Mouse (Mus musculus) liver, embryonic 11.5 days (tissue): ENCODE data around the gene Trp53i13. TPM values are rescaled to one million over a fixed set of nuclear protein-coding genes. Genes with fewer than 3 reads are reported as not detected.

Source experiments
- ATAC-seq: fragments of 200-750 bp; cut with Nextera tagmentation; replicated peaks from 2 replicates; pipeline ENCODE4 v1.8.0; 2017; ENCODE audit warnings: moderate number of reproducible peaks, mild to moderate bottlenecking, moderate TSS enrichment, moderate library complexity; ENCODE audit not compliant: low FRiP score
- DNase-seq: peaks from one replicate; pipeline ENCODE4 v3.0.0-alpha.2; 2017; ENCODE audit warnings: low spot score
- H3K27ac ChIP-seq: fragments of 300-500 bp; sonication (generic); 2 replicates; pipeline ENCODE4 v1.5.1; 2014; ENCODE audit warnings: mild to moderate bottlenecking, low read depth, low read length, control low read depth
- H3K27me3 ChIP-seq: fragments of 300-500 bp; sonication (generic); replicated peaks from 2 replicates; pipeline ENCODE4 v1.6.1; 2014; ENCODE audit warnings: low read length, mixed read lengths; ENCODE audit not compliant: control insufficient read depth, insufficient read depth
- H3K36me3 ChIP-seq: fragments of 300-500 bp; sonication (generic); 2 replicates; pipeline ENCODE4 v1.6.1; 2014; ENCODE audit warnings: mild to moderate bottlenecking, low read length, moderate library complexity, mixed read lengths; ENCODE audit not compliant: control insufficient read depth, insufficient read depth
- H3K4me1 ChIP-seq: fragments of 300-500 bp; sonication (generic); replicated peaks from 2 replicates; pipeline ENCODE4 v1.6.1; 2014; ENCODE audit warnings: low read length, mixed read lengths; ENCODE audit not compliant: control insufficient read depth, insufficient read depth
- H3K4me2 ChIP-seq: fragments of 300-500 bp; sonication (generic); 2 replicates; pipeline ENCODE4 v1.6.1; 2014; ENCODE audit warnings: mild to moderate bottlenecking, control low read depth, moderate library complexity
- H3K4me3 ChIP-seq: fragments of 300-500 bp; sonication (generic); 2 replicates; pipeline ENCODE4 v1.5.1; 2014; ENCODE audit warnings: low read depth, low read length, control low read depth
- H3K9ac ChIP-seq: fragments of 300-500 bp; sonication (generic); 2 replicates; pipeline ENCODE4 v1.6.1; 2014; ENCODE audit warnings: low read depth, low read length, control low read depth
- H3K9me3 ChIP-seq: fragments of 300-500 bp; sonication (generic); 2 replicates; pipeline ENCODE4 v1.6.1; 2016; ENCODE audit warnings: low read length, inconsistent platforms, mixed read lengths; ENCODE audit not compliant: control insufficient read depth
- WGBS: fragments of 180-500 bp; shearing (Covaris S2); extraction: QIAGEN DNeasy Blood & Tissue Kit; methylation state at CpG from one replicate; pipeline ENCODE4 v1.1.7; 2014; 5-methylcytosine and 5-hydroxymethylcytosine counted together
- polyA plus RNA-seq: library from polyadenylated mRNA; unstranded; fragments of >200 nt; fragmentation: Nextera tagmentation; extraction: Ambion mirVana; gene quantifications from 2 replicates; pipeline ENCODE4 v1.2.1, GENCODE M21; 2014

Gene Trp53i13
- polyA plus RNA-seq, 1 experiment from 2014 or later, result 17.9 TPM

- no peaks in the 10 kb centered on the region for H3K9me3 ChIP-seq
- H3K9ac ChIP-seq, result no peak overlapping the region
- no peak for DNase-seq
- no peak overlapping the region for H3K4me2 ChIP-seq
- H3K36me3 ChIP-seq, result peaks cover 60% of the 10 kb centered on the region
- H3K4me3 ChIP-seq, result no peak overlapping the region
- no peak for ATAC-seq
- WGBS, result 87% methylated on average over 6 of the region's 6 CpGs
- no peak overlapping the region for H3K27ac ChIP-seq
- no peaks in the 10 kb centered on the region for H3K27me3 ChIP-seq
- peaks cover 10% of the 10 kb centered on the region for H3K4me1 ChIP-seq
Measured at GRCm38 (mm10) chr11:77502481-77502880, 13.3 kb downstream of the Trp53i13 start.

- H3K9ac ChIP-seq, result no peak overlapping the region
- no peak for DNase-seq
- no peaks in the 10 kb centered on the region for H3K9me3 ChIP-seq
- H3K4me2 ChIP-seq, result no peak overlapping the region
- peaks cover 58% of the 10 kb centered on the region for H3K36me3 ChIP-seq
- H3K27ac ChIP-seq, result no peak overlapping the region
- WGBS, result 88% methylated on average over 4 of the region's 4 CpGs
- no peaks in the 10 kb centered on the region for H3K27me3 ChIP-seq
- peaks cover 15% of the 10 kb centered on the region for H3K4me1 ChIP-seq
- no peak overlapping the region for H3K4me3 ChIP-seq
- no peak for ATAC-seq
Measured at GRCm38 (mm10) chr11:77501971-77502370, 13.8 kb downstream of the Trp53i13 start.

GRCm38 (mm10) chr11:77501392-77501791, 14.4 kb downstream of the Trp53i13 start:
- H3K9ac ChIP-seq, result no peak overlapping the region
- 32% methylated on average over 5 of the region's 5 CpGs for WGBS
- no peaks in the 10 kb centered on the region for H3K9me3 ChIP-seq
- H3K27me3 ChIP-seq, result no peaks in the 10 kb centered on the region
- H3K4me2 ChIP-seq, result no peak overlapping the region
- peaks cover 52% of the 10 kb centered on the region for H3K36me3 ChIP-seq
- ATAC-seq (no peak), DNase-seq (no peak)
- H3K4me1 ChIP-seq, result peaks cover 19% of the 10 kb centered on the region
- no peak overlapping the region for H3K27ac ChIP-seq
- no peak overlapping the region for H3K4me3 ChIP-seq

- no peak for ATAC-seq
- no peak for DNase-seq
- WGBS, result 86% methylated on average over 17 of the region's 17 CpGs
- H3K4me1 ChIP-seq, result peaks cover 24% of the 10 kb centered on the region
- no peaks in the 10 kb centered on the region for H3K9me3 ChIP-seq
- H3K36me3 ChIP-seq, result peaks cover 45% of the 10 kb centered on the region
- H3K4me3 ChIP-seq, result no peak overlapping the region
- H3K27ac ChIP-seq, result no peak overlapping the region
- no peaks in the 10 kb centered on the region for H3K27me3 ChIP-seq
- no peak overlapping the region for H3K9ac ChIP-seq
- H3K4me2 ChIP-seq, result no peak overlapping the region
Measured at GRCm38 (mm10) chr11:77500361-77501325, 15.1 kb downstream of the Trp53i13 start.

GRCm38 (mm10) chr11:77499354-77499753, 16.4 kb downstream of the Trp53i13 start:
- Histone ChIP-seq H3K4me3 (no peak overlapping the region), H3K9me3 (no peaks in the 10 kb centered on the region), H3K27ac (no peak overlapping the region), H3K4me1 (peaks cover 34% of the 10 kb centered on the region), H3K36me3 (peaks cover 32% of the 10 kb centered on the region), H3K27me3 (no peaks in the 10 kb centered on the region), H3K4me2 (no peak overlapping the region), H3K9ac (no peak overlapping the region)
- ATAC-seq (no peak), DNase-seq (no peak)
- 88% methylated on average over 7 of the region's 7 CpGs for WGBS

- no peaks in the 10 kb centered on the region for H3K9me3 ChIP-seq
- DNase-seq, result no peak
- H3K4me3 ChIP-seq, result no peak overlapping the region
- H3K4me1 ChIP-seq, result peaks cover 41% of the 10 kb centered on the region
- H3K36me3 ChIP-seq, result peaks cover 25% of the 10 kb centered on the region
- H3K27ac ChIP-seq, result peak overlapping the region; percentile 50; the same call in 1 of the 2 replicates
- H3K4me2 ChIP-seq, result peak overlapping the region; percentile 4; the same call in 1 of the 2 replicates
- H3K27me3 ChIP-seq, result no peaks in the 10 kb centered on the region
- ATAC-seq, result no peak
- WGBS, result 80% methylated on average over 12 of the region's 12 CpGs
- no peak overlapping the region for H3K9ac ChIP-seq
Measured at GRCm38 (mm10) chr11:77498261-77499139, 17.3 kb downstream of the Trp53i13 start.

GRCm38 (mm10) chr11:77497851-77498250, 17.9 kb downstream of the Trp53i13 start:
- no peaks in the 10 kb centered on the region for H3K27me3 ChIP-seq
- H3K4me3 ChIP-seq, result no peak overlapping the region
- no peaks in the 10 kb centered on the region for H3K9me3 ChIP-seq
- H3K9ac ChIP-seq, result no peak overlapping the region
- peaks cover 18% of the 10 kb centered on the region for H3K36me3 ChIP-seq
- WGBS, result 46% methylated on average over 4 of the region's 4 CpGs
- peaks cover 41% of the 10 kb centered on the region for H3K4me1 ChIP-seq
- peak overlapping the region; percentile 37; the same call in 1 of the 2 replicates for H3K4me2 ChIP-seq
- peak overlapping the region; percentile 50 for H3K27ac ChIP-seq
- no peak for DNase-seq
- ATAC-seq, result no peak

- Histone ChIP-seq H3K9ac (no peak overlapping the region), H3K4me1 (peaks cover 41% of the 10 kb centered on the region), H3K27ac (peak overlapping the region; percentile 85), H3K4me2 (peak overlapping the region; percentile 37), H3K9me3 (no peaks in the 10 kb centered on the region), H3K27me3 (no peaks in the 10 kb centered on the region), H3K4me3 (peak overlapping the region; percentile 8; the same call in 1 of the 2 replicates), H3K36me3 (peaks cover 16% of the 10 kb centered on the region)
- DNase-seq, result no peak
- no peak for ATAC-seq
- 37% methylated on average over 6 of the region's 6 CpGs for WGBS
Measured at GRCm38 (mm10) chr11:77497341-77497756, 18.4 kb downstream of the Trp53i13 start.
